Mouse (Mus musculus): ENCODE measurements around the gene Dctpp1. TPM values are rescaled to one million over a fixed set of nuclear protein-coding genes. Genes with fewer than 3 reads are reported as not detected.

Gene Dctpp1
- 65.3 and 143 TPM in 2 replicates for polyA plus RNA-seq (2012; ENCODE audit: insufficient read depth, low replicate concordance)

- peaks cover 72% of the 10 kb centered on the region for H3K4me1 ChIP-seq
- H3K27me3 ChIP-seq (replicated peaks), result no peaks in the 10 kb centered on the region
- H3K36me3 ChIP-seq (replicated peaks; ENCODE audit: low read length), result peaks cover 19% of the 10 kb centered on the region
Observed at GRCm38 (mm10) chr7:127260309-127261111, at the start of gene Dctpp1. Gene Dctpp1 (minus strand): TSS chr7:127260709.

GRCm38 (mm10) chr7:127309951-127310350 lies 49.4 kb upstream of the Dctpp1 start:
- TF ChIP-seq GATA1 (IDR thresholded peaks at IDR 0.05; ENCODE audit: borderline replicate concordance, low read length) (no peak), FLI1 (IDR thresholded peaks at IDR 0.05; ENCODE audit: low read length) (no peak)
- Histone ChIP-seq H3K27me3 (replicated peaks) (no peaks in the 10 kb centered on the region), H3K36me3 (replicated peaks; ENCODE audit: low read length) (peaks cover 99% of the 10 kb centered on the region)

More at GRCm38 (mm10) chr7:127260309-127261111, at the start of gene Dctpp1:
- TF ChIP-seq GATA1 (IDR thresholded peaks at IDR 0.05; ENCODE audit: borderline replicate concordance, low read length), result no peak
- 0 out of 2 replicates have a peak, but pooled peaks have one; percentile 15 for TF ChIP-seq FLI1 (IDR thresholded peaks at IDR 0.05; ENCODE audit: low read length)
- Histone ChIP-seq H3K4me3 (replicated peaks) (peak within 1 kb of the TSS; percentile 97), H3K9me3 (no peaks in the 10 kb centered on the region)

GRCm38 (mm10) chr7:127308887-127309286 lies 48.4 kb upstream of the Dctpp1 start:
- Histone ChIP-seq H3K36me3 (replicated peaks; ENCODE audit: low read length) (peaks cover 99% of the 10 kb centered on the region), H3K4me1 (peaks cover 48% of the 10 kb centered on the region), H3K9me3 (no peaks in the 10 kb centered on the region), H3K4me3 (replicated peaks) (no peak overlapping the region), H3K27me3 (replicated peaks) (no peaks in the 10 kb centered on the region)
- TF ChIP-seq GATA1 (IDR thresholded peaks at IDR 0.05; ENCODE audit: borderline replicate concordance, low read length), result no peak
- no peak for TF ChIP-seq FLI1 (IDR thresholded peaks at IDR 0.05; ENCODE audit: low read length)

More at GRCm38 (mm10) chr7:127309951-127310350, 49.4 kb upstream of the Dctpp1 start:
- Histone ChIP-seq H3K9me3 (no peaks in the 10 kb centered on the region), H3K4me1 (peaks cover 49% of the 10 kb centered on the region), H3K4me3 (replicated peaks) (no peak overlapping the region)

GRCm38 (mm10) chr7:127308431-127308830 lies 47.9 kb upstream of the Dctpp1 start:
- TF ChIP-seq FLI1 (IDR thresholded peaks at IDR 0.05; ENCODE audit: low read length) (no peak), GATA1 (IDR thresholded peaks at IDR 0.05; ENCODE audit: borderline replicate concordance, low read length) (no peak)
- Histone ChIP-seq H3K4me1 (peaks cover 47% of the 10 kb centered on the region), H3K4me3 (replicated peaks) (no peak overlapping the region), H3K27me3 (replicated peaks) (no peaks in the 10 kb centered on the region), H3K36me3 (replicated peaks; ENCODE audit: low read length) (peaks cover 99% of the 10 kb centered on the region), H3K9me3 (no peaks in the 10 kb centered on the region)

GRCm38 (mm10) chr7:127297586-127298193 lies 37.2 kb upstream of the Dctpp1 start:
- H3K36me3 ChIP-seq (replicated peaks; ENCODE audit: low read length), result peaks cover 52% of the 10 kb centered on the region
- TF ChIP-seq FLI1 (IDR thresholded peaks at IDR 0.05; ENCODE audit: low read length) (no peak), GATA1 (IDR thresholded peaks at IDR 0.05; ENCODE audit: borderline replicate concordance, low read length) (no peak)
- peaks cover 64% of the 10 kb centered on the region for H3K4me1 ChIP-seq
- no peaks in the 10 kb centered on the region for H3K27me3 ChIP-seq (replicated peaks)
- no peaks in the 10 kb centered on the region for H3K9me3 ChIP-seq
- peak overlapping the region; percentile 93 for H3K4me3 ChIP-seq (replicated peaks)

- TF ChIP-seq FLI1 (IDR thresholded peaks at IDR 0.05; ENCODE audit: low read length) (no peak), GATA1 (IDR thresholded peaks at IDR 0.05; ENCODE audit: borderline replicate concordance, low read length) (no peak)
- Histone ChIP-seq H3K27me3 (replicated peaks) (no peaks in the 10 kb centered on the region), H3K4me3 (replicated peaks) (peak overlapping the region; percentile 93), H3K36me3 (replicated peaks; ENCODE audit: low read length) (peaks cover 45% of the 10 kb centered on the region), H3K9me3 (no peaks in the 10 kb centered on the region), H3K4me1 (peaks cover 61% of the 10 kb centered on the region)
Observed at GRCm38 (mm10) chr7:127296786-127297555, 36.5 kb upstream of the Dctpp1 start.

GRCm38 (mm10) chr7:127296098-127296497 lies 35.6 kb upstream of the Dctpp1 start, which contains the start of gene Itgal:
Gene Itgal (plus strand): TSS chr7:127296260.
- Histone ChIP-seq H3K27me3 (replicated peaks) (peaks cover 2% of the 10 kb centered on the region), H3K4me1 (peaks cover 63% of the 10 kb centered on the region), H3K4me3 (replicated peaks) (peak within 1 kb of the TSS; percentile 93), H3K36me3 (replicated peaks; ENCODE audit: low read length) (peaks cover 36% of the 10 kb centered on the region), H3K9me3 (no peaks in the 10 kb centered on the region)
- TF ChIP-seq FLI1 (IDR thresholded peaks at IDR 0.05; ENCODE audit: low read length) (no peak), GATA1 (IDR thresholded peaks at IDR 0.05; ENCODE audit: borderline replicate concordance, low read length) (no peak)

GRCm38 (mm10) chr7:127290142-127290541 lies 29.6 kb upstream of the Dctpp1 start:
- Histone ChIP-seq H3K9me3 (no peaks in the 10 kb centered on the region), H3K4me1 (peaks cover 68% of the 10 kb centered on the region), H3K27me3 (replicated peaks) (peaks cover 6% of the 10 kb centered on the region), H3K4me3 (replicated peaks) (peak overlapping the region; percentile 46), H3K36me3 (replicated peaks; ENCODE audit: low read length) (peaks cover 2% of the 10 kb centered on the region)
- no peak for TF ChIP-seq FLI1 (IDR thresholded peaks at IDR 0.05; ENCODE audit: low read length)
- TF ChIP-seq GATA1 (IDR thresholded peaks at IDR 0.05; ENCODE audit: borderline replicate concordance, low read length), result no peak

GRCm38 (mm10) chr7:127289306-127289705 lies 28.8 kb upstream of the Dctpp1 start:
- H3K4me1 ChIP-seq, result peaks cover 73% of the 10 kb centered on the region

More at GRCm38 (mm10) chr7:127289306-127289705, 28.8 kb upstream of the Dctpp1 start:
- Histone ChIP-seq H3K27me3 (replicated peaks) (peaks cover 6% of the 10 kb centered on the region), H3K4me3 (replicated peaks) (peak overlapping the region; percentile 59), H3K36me3 (replicated peaks; ENCODE audit: low read length) (peaks cover 2% of the 10 kb centered on the region), H3K9me3 (no peaks in the 10 kb centered on the region)
- no peak for TF ChIP-seq GATA1 (IDR thresholded peaks at IDR 0.05; ENCODE audit: borderline replicate concordance, low read length)
- no peak for TF ChIP-seq FLI1 (IDR thresholded peaks at IDR 0.05; ENCODE audit: low read length)

Measured in megakaryocyte, embryonic 14.5 days (primary cell).